Mouse (Mus musculus): Measurements from ENCODE around the gene Pnpo.

The Pnpo gene

DNA sequence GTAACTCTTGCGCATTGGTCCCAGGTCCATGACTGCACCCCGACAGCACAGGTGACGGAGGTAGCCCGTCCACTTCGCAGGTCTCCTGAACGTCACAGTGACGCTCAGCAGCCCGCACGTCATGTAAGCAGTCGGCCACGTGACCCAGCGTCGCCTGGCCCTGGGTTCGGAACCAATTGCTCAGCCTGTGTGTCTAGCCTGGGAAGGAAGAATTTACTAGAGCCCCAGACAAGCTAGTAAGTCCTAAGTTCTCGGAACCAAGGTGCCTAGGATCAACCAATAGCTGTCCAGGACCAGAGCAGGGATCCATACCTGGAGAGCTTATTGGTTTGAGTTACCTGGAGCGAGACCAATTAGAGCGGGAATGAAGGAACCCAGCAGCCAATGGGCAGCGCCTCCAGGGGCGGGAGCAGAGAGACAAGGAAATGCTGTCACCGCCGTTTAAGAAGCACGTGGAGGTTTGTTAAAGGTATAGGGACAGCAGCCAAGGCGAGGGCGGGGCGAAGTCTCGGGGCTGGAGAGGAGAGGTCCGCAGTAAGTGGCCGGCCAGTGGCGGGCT, at the start of gene Pnpo:
TSS of gene Pnpo (minus strand) at position 241 of the 559 bp plus-strand sequence.
- DNase-seq (ENCODE audit: low spot score in 2 of 2): peak; percentile 85 to 90

DNA sequence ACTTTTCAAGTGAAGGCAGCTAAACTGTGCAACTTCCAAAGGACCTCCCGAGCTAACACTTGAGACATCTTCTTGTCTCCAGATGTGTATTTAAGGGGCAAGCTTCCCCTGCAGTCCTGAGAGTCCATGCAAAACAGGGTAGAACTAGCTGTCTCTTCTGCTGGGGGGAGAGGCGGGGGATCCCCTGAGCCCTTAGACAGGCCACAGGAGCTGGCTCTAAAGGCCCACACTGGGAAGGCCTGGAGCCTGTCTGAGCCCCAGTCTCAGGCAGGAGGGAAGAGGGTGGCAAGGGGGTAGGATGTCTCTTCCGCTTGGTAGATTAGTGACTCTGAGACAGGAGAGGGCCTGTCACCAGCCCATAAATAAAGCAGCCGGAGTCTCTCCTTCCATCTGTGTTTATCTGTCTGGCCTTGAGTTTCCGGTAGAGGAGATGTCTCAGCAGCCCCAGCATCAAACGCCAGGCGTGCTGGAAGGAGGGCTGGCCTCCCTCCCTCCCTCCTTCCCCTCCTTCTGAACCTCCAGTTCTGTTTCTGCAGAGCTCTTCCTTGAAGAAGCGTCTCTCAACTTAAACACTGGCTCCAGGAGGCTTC, 49.0 kb upstream of the Pnpo start:
- DNase-seq (ENCODE audit: low spot score in 2 of 2): no peak

DNA sequence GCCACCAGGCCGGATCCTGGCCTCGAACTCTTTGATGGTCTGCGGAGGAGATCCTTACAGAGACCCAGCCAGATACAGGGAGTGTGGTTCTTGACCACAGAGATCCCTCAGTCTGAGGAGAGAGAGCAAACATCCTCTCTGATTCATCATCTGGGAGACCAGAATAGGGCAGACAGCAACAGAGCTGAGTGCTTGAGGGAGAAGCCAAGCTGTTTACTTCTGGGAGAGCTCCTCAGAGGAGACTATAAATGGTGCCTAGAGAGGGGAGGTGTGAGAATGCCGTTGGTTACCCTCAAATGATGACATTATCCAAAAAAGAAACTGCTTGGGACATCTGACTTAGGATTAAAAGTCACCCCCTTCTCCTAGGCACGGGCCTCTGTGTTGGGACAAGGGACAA, 47.7 kb upstream of the Pnpo start:
- DNase-seq (ENCODE audit: low spot score in 2 of 2): no peak

DNA sequence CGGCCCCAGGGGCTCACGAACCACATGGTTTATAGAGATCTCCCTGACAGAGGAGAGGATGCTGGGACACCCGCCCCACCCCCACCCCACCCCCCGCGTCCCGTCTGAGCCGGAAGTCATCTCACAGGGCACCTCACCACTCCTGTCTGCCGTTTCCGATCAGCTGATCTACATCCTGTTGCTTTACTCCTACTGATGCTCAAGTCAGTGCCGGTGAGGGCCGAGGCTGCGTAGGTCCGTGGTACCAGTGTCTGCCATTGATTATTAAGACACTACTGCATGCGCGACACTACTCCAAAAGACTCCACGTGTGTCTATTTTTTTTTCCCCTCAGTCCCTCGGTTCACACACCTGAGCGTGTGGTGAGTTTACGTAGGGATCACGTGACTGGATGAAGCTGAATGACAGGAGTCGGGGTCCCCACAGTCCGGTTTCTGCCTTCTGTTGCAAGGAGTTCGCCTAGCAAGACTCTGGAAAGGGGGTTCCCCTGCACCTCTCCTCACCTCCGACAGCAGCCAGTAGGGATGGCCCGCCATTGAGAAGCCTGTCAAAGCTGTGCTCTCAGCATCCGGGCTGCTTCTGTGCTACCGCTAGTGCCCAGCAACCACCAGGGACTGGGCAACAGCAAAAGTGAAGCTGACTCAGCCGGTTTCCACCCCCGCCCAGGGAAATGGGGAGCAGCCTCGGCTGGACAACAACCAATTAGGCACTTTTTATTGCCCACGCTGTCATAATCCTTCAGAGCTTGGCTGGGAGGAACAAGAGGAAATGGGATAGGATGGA, 44.3 kb upstream of the Pnpo start:
- DNase-seq (ENCODE audit: low spot score in 2 of 2): peak; percentile 65 to 66

DNA sequence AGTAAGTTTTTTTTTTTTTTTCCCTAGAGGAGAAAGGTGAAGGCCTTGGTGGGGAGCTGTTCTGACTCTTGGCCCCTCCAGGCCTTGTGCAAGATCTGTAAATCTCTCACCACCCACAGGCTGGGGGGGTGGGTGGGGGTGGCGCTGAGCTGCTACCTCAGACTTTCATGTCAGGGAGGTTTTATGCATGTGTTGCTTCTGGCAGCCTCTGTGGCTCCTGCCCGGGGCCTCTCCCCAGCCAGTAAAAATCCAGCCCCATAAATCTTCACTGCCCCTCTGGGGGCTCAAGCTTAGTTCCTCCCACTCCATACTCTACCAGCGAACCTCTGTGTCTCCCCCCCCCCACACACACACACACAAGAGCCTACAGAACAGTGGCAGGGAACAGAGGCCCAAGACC, 42.7 kb upstream of the Pnpo start:
- DNase-seq (ENCODE audit: low spot score in 2 of 2): no peak

DNA sequence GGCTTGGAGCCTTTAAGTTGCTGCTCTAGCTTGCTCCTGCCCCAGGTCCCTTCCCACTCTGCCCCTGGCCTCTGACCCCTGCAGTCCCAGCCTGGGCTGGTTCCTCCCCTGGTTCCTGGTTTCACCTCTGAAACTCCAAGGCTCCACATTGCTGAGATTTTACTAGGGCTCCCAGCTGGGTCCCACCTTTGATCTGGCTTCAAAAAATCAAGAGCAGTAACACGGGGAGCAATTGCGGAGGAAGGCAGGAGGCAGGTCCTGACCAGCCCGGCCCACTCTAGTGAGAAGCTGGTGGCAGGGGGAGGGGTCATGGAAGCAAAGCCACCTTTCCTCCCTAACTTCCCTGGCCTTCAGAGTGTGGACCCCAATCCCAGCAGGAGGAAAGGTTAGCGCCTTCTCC, 41.1 kb upstream of the Pnpo start:
- no peak for DNase-seq (ENCODE audit: low spot score in 2 of 2)

DNA sequence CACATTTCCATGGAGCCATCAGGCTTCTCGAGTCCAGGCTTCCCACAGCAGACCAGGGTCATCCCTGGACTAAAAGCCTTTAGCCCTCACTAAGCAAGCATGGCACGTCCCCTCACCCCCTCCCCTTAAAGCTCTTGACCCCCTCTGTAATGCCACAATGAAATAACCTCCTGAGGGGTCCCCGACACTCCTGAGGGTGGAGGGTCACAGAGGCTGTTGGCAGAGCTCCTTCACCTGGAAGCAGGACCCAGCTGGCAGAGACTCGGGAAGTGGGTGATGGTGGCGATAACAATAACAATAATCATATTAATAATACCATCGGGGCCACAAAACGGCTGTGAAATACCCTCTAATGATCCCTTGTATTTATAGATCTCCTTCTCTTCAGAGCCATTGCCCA, 39.1 kb upstream of the Pnpo start, which contains the start of gene Sp2:
TSS of gene Sp2 (minus strand) at position 101 of the 400 bp plus-strand sequence.
- no peak for DNase-seq (ENCODE audit: low spot score in 2 of 2)

DNA sequence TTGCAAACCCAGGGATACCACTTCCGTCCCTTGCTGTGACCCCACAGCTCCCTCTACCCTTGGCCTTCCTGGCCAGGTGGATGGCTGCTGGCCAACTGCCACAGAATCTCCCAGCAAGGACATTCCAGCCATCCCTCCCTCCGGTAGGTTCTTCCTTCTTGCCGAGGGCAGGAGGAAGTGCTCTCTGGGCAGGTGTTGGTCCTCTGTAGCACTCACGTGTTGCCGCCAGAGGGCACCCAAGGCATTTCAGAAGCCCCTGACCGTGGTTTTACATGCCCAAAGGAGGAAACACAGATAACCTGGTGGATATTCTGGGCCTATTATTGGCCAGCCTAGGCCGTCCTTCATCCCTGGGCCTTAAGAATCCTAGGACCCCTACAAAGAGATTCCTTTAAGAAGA, 38.6 kb upstream of the Pnpo start:
- peak; percentile 78 to 87 for DNase-seq (ENCODE audit: low spot score in 2 of 2)

DNA sequence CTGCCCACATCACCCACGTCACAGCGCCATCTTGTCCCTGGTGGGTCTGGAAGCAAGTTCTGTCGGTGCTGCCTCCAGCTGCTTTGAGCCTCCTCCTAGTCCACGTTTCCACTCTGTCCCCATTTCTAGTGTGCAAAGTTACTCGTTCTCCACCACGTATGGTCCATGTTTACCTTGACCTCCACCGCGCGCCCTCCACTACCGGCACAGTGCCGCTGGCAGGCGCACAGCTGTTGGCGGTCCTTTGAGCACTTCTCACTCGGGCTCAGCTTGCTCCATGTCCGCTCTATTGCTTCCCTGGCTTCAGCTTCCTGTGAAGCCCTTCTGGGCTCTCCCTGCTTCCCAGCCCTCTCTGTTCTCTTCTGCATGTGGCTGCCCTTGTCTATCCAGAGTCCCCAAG, 37.7 kb upstream of the Pnpo start:
- DNase-seq (ENCODE audit: low spot score in 2 of 2): no peak

DNA sequence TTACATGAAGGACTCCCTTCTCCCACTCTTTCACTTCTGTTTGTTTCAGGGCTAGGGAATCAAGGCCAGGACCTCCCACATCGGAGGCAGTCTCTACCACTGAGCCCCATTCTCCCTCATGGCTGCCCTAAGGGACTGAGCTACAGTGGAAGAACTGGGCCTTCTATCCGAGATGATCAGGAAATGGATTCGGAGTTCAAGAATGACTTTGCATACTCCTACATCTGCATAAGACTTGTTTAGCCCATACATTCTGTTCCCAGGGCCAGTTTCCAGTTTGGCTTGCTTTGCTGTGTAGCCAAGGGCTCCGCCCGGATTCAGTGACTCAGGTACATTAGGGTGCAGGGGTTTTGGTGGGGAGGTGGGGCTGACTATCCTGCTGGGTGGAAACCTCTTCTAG, 36.2 kb upstream of the Pnpo start:
- no peak for DNase-seq (ENCODE audit: low spot score in 2 of 2)

DNA sequence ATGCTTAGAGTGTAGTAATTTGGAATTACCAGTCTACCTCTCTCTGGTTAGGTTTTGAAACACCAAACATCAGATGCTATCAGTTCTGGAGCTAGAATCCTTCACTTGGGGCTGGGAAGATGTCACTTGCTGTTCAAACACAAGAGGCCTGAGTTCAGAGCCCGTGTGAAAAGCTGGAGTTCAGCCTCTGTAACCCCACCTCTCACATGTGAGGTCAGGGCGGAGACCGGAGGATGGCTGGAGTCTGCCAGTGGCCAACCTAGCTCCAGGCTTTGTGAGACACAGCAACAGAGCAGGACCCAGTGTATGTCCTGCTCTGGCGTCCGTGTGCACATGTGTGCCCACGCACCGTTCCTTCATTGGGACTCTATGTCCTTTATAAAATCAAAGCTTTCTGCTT, 35.5 kb upstream of the Pnpo start:
- no peak for DNase-seq (ENCODE audit: low spot score in 2 of 2)

DNA sequence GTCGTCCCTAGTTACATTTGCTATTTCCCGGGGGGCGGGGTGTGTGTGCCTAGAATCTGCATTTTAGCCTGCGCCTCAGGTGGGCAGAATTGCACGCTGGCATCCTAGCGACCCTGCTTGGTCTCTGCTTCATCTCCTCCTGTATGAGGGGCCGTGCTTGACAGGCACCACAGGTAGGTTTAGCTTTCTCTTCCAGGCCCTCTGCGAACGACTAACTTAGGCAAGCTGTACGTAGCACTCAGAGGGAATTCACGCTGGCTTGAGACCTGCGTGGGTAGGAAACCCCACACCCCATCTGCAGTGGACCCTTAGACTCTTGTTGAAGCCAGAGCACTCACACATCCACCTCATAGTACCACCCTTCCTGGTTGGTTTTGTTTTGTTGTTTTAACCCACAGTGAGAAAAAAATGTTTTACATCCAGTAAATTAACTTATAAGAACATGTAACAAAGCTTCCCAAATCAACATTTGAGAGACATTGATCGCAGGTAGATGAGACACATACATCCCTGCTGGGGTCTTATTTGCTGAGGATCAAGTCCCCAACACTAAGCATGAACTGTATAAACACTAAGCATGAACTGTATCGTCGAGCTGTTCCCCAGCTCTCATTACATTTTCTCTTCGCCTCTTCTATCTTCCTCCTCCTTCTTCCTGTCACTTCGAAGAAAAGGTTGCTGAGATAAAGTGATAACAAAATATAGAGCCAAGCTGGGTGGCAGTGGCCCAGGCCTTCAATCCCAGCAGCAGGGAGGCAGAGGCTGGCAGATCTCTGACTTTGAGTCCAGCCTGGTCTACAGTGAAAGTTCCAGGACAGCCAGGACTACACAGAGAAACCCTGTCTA, 34.8 kb upstream of the Pnpo start:
- no peak for DNase-seq (ENCODE audit: low spot score in 2 of 2)

DNA sequence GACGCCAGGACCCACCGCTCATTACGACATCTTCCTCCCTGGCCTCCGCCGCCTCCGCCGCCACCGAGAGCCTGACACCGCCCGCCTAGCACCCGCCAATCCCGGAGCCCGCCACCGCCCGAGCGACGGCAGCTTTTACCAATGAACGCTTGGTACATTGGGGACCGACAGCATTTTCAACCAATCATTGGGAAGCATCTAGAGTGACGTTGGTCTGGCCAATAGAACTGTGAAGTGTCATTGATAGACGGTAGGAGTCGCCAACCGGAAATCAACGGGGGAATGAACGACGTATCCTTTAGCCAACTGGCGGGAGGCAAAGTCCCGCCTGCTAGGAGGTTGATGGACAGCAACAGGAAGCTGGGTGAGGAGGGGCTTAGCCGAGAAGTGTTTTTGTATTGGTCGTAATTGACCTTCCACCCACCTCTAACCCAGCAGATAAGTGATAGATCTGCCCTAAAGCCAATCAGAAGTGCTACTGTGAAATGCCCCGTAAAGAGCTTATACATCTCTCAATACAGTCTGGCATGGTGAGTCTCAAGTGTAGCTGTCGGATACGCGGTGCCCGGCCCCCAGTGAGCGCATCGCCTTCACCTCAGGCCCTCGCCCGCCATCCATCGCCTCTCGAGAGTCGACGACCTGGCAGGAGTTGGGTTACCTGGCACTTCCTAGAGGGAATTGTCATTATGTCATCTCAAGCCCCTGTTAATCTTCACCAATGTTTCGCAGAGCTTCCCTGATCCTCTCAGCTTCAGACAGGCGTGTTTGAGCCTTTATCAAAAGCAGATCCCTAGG, 34.0 kb upstream of the Pnpo start:
- peak; percentile 97 to 99 for DNase-seq (ENCODE audit: low spot score in 2 of 2)

DNA sequence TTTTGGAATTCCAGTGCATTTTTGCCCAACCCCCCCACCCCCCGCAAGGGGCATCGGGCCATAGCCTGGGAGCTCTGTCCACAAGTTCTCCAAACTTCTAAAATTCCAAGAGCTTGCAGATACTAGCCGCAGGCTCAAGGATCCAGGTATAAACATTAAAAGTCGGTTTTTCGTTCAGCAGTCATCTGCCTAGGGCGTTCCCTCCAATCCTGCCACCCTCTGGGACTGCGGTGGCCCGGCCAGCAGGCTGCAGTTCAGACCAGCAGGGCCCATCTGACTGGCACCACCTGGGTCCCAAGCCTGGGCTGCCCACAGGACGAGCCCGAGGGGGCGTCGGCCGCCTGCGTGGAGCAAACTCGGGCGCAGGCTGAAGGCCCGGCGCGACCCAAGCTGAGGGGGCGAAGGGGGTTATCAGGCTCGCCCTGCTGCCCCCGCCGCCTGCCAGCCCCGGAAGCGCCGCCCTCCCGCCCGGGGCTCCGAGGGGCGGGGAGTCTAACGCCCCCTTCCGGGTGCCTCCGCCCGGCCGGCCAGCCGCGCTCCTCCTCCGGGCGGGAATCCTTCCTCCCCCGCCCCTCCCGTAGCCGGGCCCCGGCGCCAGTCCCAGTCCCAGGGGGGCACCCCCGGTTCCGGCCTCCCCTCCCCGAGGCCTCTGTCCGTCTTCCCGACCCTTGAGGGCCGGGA, 33.3 kb upstream of the Pnpo start:
- DNase-seq (ENCODE audit: low spot score in 2 of 2): peak in 1 of 2 experiments; percentile 87

DNA sequence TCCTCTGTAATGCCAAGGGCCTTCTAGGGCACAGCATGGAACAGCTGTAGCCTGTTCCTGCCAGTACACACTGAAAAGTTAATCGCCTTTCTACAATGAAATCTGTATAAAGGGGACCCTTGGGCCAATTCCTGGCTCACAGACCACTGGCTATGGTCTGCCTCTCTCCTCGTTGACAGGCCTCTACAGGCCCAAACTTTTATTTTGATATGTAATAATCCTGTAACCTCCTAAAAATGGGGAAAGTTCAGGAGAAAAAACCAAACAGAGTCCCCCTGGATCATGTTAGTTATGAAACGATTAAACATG, 32.5 kb upstream of the Pnpo start:
- no peak for DNase-seq (ENCODE audit: low spot score in 2 of 2)

DNA sequence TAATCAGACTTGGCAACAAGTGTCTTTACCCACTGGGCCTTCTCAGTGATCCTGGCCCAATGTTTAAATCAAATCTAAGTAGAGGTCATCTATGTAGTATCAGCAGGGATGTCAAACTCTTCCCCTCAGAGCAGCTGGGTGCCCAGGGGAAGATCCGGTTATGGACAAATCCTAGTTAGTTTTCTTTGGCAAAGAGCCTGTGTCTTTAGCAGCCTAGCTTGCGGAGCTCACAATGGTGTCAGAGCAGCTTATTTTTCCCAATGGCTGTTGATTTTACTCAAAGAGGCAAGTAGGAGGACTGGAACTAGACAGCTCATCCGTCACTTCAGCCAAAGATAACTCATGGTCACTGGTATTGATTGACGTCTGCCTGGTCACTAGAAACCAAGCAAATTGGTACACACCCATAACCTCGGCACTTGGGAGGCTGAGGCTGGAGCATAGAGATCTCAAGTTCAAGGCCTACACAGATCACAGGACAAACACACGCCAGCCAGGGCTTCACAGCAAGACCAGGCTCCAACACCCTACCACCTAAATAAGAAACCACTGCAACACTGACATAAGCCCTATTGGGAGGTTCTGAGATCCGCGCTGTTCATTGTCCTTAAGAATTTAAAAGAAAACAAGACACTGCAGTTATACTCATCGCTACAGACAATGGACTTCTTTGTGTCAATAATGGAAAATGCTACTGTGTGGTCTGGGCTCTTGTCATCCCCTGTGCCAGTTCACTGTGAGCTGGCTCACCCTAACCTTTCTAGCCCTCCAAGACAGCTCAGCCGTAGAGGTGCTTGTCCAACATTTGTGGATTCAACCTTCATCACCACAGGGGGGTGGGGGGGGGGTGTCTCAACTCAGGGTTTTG, 32.0 kb upstream of the Pnpo start:
- DNase-seq (ENCODE audit: low spot score in 2 of 2): no peak

DNA sequence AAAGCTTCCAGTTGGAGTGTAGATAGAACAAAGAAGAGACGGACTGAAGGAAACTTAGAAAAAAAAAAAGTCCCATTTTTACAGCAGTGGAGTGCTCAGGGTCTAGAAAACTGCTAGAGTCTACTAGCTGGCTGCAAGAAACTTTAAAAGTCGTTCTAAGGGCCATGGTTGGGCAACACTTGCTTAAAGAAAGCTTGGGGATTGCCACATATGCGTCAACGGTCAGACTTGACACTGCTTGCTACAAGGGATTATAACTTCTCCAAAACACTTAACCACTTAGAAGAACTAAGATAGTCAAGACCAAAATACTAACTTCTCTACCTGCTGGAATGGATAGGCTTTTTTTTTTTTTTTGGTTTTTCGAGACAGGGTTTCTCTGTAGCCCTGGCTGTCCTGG, 31.0 kb upstream of the Pnpo start:
- no peak for DNase-seq (ENCODE audit: low spot score in 2 of 2)

DNA sequence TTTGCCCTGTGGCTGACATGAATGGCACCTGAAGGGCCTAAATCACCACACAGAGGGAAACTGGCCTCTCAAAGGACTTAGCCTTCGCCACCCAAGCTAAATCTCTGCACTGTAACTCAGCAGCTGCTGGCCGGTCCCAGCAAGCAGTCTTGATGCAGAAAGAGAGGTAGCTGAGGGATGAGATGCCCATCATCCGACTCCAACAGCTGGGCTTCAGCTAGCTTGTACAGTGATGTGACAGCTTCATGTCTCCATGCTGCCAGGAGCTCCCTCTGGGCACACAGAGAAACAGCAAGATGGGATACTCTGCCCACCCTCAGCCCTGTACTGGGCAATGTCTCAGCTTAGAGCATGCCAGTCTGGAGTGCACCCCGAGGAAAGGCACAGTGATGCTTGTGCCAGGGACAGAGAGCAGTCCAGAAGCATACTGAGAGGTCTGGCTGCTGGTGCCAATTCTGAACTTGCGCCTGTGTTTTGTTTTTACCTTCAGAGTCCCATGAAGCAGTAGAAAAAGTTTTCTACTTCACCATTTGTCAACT, 29.7 kb upstream of the Pnpo start:
- no peak for DNase-seq (ENCODE audit: low spot score in 2 of 2)

DNA sequence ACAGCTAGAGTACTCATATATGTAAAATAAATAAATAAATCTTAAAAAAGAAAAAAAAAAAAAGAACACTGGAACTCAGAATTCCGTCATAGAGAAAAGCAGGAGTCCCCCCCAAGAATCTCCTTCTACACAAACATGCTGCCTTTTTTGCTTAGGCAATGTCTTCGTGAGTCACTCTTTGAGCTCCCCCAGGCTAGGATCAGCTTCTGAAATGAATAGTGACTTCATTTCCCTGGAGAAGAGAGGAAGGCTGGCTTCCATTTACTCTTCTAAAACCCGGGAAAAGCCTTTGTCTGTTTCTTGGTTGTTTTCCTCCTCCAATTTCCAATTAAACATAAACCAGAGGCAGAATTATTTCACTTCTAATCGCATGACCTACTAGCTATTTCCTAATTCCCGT, 29.1 kb upstream of the Pnpo start:
- no peak for DNase-seq (ENCODE audit: low spot score in 2 of 2)

DNA sequence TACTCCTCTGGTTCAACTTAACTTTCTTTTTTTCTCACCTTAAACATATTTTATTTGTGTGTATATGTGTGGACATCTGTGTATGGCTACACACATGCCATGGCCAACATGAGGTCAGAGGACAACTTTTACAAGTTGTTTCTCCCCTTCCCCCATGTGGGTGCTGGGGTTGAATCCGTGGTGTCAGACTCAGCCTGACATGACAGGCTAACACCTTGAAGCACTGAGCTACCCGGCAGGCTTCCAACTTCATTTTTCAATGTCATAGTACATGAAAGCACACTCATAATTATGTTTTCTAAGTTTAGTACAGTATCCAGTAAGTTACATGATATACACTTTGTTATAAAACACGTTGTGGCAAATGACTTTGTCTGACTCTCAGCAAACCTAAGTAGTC, 26.6 kb upstream of the Pnpo start:
- no peak for DNase-seq (ENCODE audit: low spot score in 2 of 2)

Measured in thymus, postnatal 10 days (tissue).